Comparison of ENCODE assay signal across 8 mouse cellular contexts in the genomic region with DNA sequence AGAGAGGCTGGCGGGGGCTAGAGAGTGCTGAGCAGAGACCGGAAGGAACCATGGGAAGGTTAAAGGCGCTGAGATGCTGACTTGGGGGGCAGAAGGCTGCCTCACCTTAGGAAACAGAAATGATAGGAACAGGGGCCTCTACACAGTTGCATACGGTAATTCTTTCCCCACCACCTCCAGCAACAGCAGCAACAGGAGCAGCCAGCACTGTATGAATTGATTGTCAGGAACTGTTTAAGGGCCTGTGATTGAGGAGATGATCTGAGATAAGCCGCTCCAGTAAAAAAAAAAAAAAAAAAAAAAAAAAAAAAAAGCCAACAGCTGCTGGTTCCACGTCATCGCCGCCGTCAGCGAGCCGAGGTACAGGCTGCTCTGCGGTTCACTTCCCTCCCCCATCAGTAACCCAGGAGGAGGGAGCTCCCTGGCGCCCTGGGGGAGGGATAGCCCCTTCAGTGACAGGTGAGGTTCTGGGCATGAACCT.
DNase-seq lines count a peak whose midpoint lies in the region; ATAC-seq and TF ChIP-seq lines count a peak whose summit lies in the region.

No protein-coding gene starts in this region.

- no peak for TF ChIP-seq POLR2A in myocyte (IDR thresholded peaks at IDR 0.05; ENCODE audit: insufficient read length, low read depth)

- H3K36me3 ChIP-seq in embryonic facial prominence, embryonic 12.5 days = no peaks in the 10 kb centered on the region
- H3K36me3 ChIP-seq in kidney, postnatal 0 days (ENCODE audit: insufficient read depth, low read length) = no peaks in the 10 kb centered on the region
- no peaks in the 10 kb centered on the region for H3K36me3 ChIP-seq in liver, embryonic 11.5 days (ENCODE audit: control insufficient read depth, insufficient read depth, low read length)
- H3K36me3 ChIP-seq in myocyte (ENCODE audit: control insufficient read depth, insufficient read depth) = no peaks in the 10 kb centered on the region

- no peak overlapping the region for H3ac ChIP-seq in myocyte (ENCODE audit: control insufficient read depth, insufficient read length)

- 1% methylated on average over 13 of the region's 13 CpGs for WGBS in embryonic facial prominence, embryonic 12.5 days
- 1% methylated on average over 13 of the region's 13 CpGs for WGBS in kidney, postnatal 0 days
- WGBS in liver, embryonic 11.5 days = under 1% methylated on average over 13 of the region's 13 CpGs

- no peaks in the 10 kb centered on the region for H3K79me2 ChIP-seq in myocyte (ENCODE audit: control insufficient read depth, insufficient read depth)

- no peak overlapping the region for H3K9ac ChIP-seq in embryonic facial prominence, embryonic 12.5 days
- no peak overlapping the region for H3K9ac ChIP-seq in kidney, postnatal 0 days (ENCODE audit: low read depth, low read length)
- H3K9ac ChIP-seq in liver, embryonic 11.5 days (ENCODE audit: low read depth, low read length) = no peak overlapping the region

- TF ChIP-seq CTCF in kidney, postnatal 0 days (IDR thresholded peaks at IDR 0.05; ENCODE audit: low read depth) = no peak

- H3K9me3 ChIP-seq in embryonic facial prominence, embryonic 12.5 days = no peaks in the 10 kb centered on the region
- no peaks in the 10 kb centered on the region for H3K9me3 ChIP-seq in kidney, postnatal 0 days (replicated peaks; ENCODE audit: low read length)
- H3K9me3 ChIP-seq in liver, embryonic 11.5 days (ENCODE audit: control insufficient read depth, low read length) = no peaks in the 10 kb centered on the region

- H3K27me3 ChIP-seq in embryonic facial prominence, embryonic 12.5 days = peaks cover 39% of the 10 kb centered on the region
- no peaks in the 10 kb centered on the region for H3K27me3 ChIP-seq in kidney, postnatal 0 days (ENCODE audit: insufficient read depth, low read length)
- peaks cover 9% of the 10 kb centered on the region for H3K27me3 ChIP-seq in liver, embryonic 11.5 days (replicated peaks; ENCODE audit: control insufficient read depth, insufficient read depth, low read length)
- peaks cover 4% of the 10 kb centered on the region for H3K27me3 ChIP-seq in myocyte (ENCODE audit: control insufficient read depth, insufficient read depth, insufficient read length)

- DNase-seq in spleen, adult 12 weeks (ENCODE audit: low spot score) = peak; percentile 25
- no peak for DNase-seq in spleen, postnatal 14 days (ENCODE audit: low spot score in 2 of 2)
- peak; percentile 61 for DNase-seq in kidney, postnatal 0 days (ENCODE audit: low spot score)
- DNase-seq in liver, embryonic 11.5 days (ENCODE audit: low spot score) = no peak
- DNase-seq in thymus, postnatal 0 days (ENCODE audit: low spot score) = peak; percentile 87
- DNase-seq in cerebellum, adult 11 months = no peak

- peak; percentile 54; the same call in 1 of the 2 replicates for ATAC-seq in embryonic facial prominence, embryonic 12.5 days (ENCODE audit: insufficient number of reproducible peaks, insufficient read depth, low FRiP score, low TSS enrichment)
- ATAC-seq in kidney, postnatal 0 days (replicated peaks; ENCODE audit: low FRiP score, low read depth) = no peak; the same call in 1 of the 2 replicates
- no peak; the same call in 1 of the 2 replicates for ATAC-seq in liver, embryonic 11.5 days (replicated peaks; ENCODE audit: low FRiP score)

- H3K4me1 ChIP-seq in embryonic facial prominence, embryonic 12.5 days = peaks cover 16% of the 10 kb centered on the region
- no peaks in the 10 kb centered on the region for H3K4me1 ChIP-seq in kidney, postnatal 0 days (replicated peaks; ENCODE audit: insufficient read depth, low read length)
- peaks cover 5% of the 10 kb centered on the region for H3K4me1 ChIP-seq in liver, embryonic 11.5 days (replicated peaks; ENCODE audit: control insufficient read depth, insufficient read depth, low read length)

- H3K4me2 ChIP-seq in embryonic facial prominence, embryonic 12.5 days (replicated peaks) = peak overlapping the region; percentile 50
- peak overlapping the region; percentile 38 for H3K4me2 ChIP-seq in kidney, postnatal 0 days (ENCODE audit: low read length)
- peak overlapping the region; percentile 50 for H3K4me2 ChIP-seq in liver, embryonic 11.5 days
- peak overlapping the region; percentile 64 for H3K4me2 ChIP-seq in myocyte (ENCODE audit: low read depth)

- H3K27ac ChIP-seq in embryonic facial prominence, embryonic 12.5 days = no peak overlapping the region
- H3K27ac ChIP-seq in kidney, postnatal 0 days = no peak overlapping the region
- no peak overlapping the region for H3K27ac ChIP-seq in liver, embryonic 11.5 days (ENCODE audit: low read depth, low read length)

- H3K4me3 ChIP-seq in embryonic facial prominence, embryonic 12.5 days = peak overlapping the region; percentile 17
- H3K4me3 ChIP-seq in kidney, postnatal 0 days (replicated peaks; ENCODE audit: low read depth, low read length) = no peak overlapping the region
- peak overlapping the region; percentile 27; the same call in 1 of the 2 replicates for H3K4me3 ChIP-seq in liver, embryonic 11.5 days (ENCODE audit: low read depth, low read length)
- no peak overlapping the region for H3K4me3 ChIP-seq in myocyte

TF ChIP-seq in myocyte, 11 proteins besides CTCF, POLR2A, EP300 and RAD21:
- TF ChIP-seq TCF3 (IDR thresholded peaks at IDR 0.05; ENCODE audit: insufficient read length, low read depth) (no peak), CEBPB (IDR thresholded peaks at IDR 0.05; ENCODE audit: insufficient read depth, poor library complexity, severe bottlenecking) (no peak), TCF12 (IDR thresholded peaks at IDR 0.05; ENCODE audit: insufficient read depth, poor library complexity, severe bottlenecking) (no peak), MYOG (IDR thresholded peaks at IDR 0.05; ENCODE audit: control insufficient read depth in 1 of 3, insufficient read depth in 1 of 3, insufficient read length in 2 of 3, low read depth in 2 of 3) (peak in 2 of 3 experiments; percentile 69 to 79), POLR2AphosphoS2 (IDR thresholded peaks at IDR 0.05; ENCODE audit: insufficient read length, low read depth) (no peak), MYOD1 (IDR thresholded peaks at IDR 0.05; ENCODE audit: control insufficient read depth in 1 of 3, insufficient read length in 2 of 3, low read depth in 2 of 3) (peak in 2 of 3 experiments; percentile 48 to 69), MAX (IDR thresholded peaks at IDR 0.05; ENCODE audit: low read depth) (no peak), USF1 (IDR thresholded peaks at IDR 0.05; ENCODE audit: low read depth) (no peak), REST (IDR thresholded peaks at IDR 0.05; ENCODE audit: insufficient read depth, insufficient read length) (no peak), E2F4 (IDR thresholded peaks at IDR 0.05; ENCODE audit: insufficient read depth) (no peak), SRF (IDR thresholded peaks at IDR 0.05; ENCODE audit: control insufficient read depth, insufficient read length, low read depth) (no peak)

Comparison
In these comparisons a context has a peak if more than half of its experiments do, and no peak if none do; other contexts are left out.
1. DNase-seq: peak in spleen, adult 12 weeks (single experiment), kidney, postnatal 0 days (single experiment) and thymus, postnatal 0 days (single experiment); none in spleen, postnatal 14 days (0 of 2), liver, embryonic 11.5 days (single experiment) and cerebellum, adult 11 months (single experiment).
2. H3K4me3 ChIP-seq: peak in embryonic facial prominence, embryonic 12.5 days (single experiment) and liver, embryonic 11.5 days (single experiment); none in kidney, postnatal 0 days (single experiment) and myocyte (single experiment).
3. Peak in every context shown above with its lines, with median percentiles within 50 percentile points of each other: H3K4me2 ChIP-seq.